Mouse (Mus musculus): ENCODE results near the gene March10. TPM values are rescaled to one million over a fixed set of nuclear protein-coding genes. Genes with fewer than 3 reads are reported as not detected.

The March10 gene
- total RNA-seq, 1 experiment, result 0.22 TPM

- no peaks in the 10 kb centered on the region for H3K4me1 ChIP-seq (ENCODE audit: control insufficient read depth in 2 of 2, insufficient read depth in 2 of 2, low read length in 2 of 2, poor library complexity in 1 of 2)
- H3K4me3 ChIP-seq (ENCODE audit: insufficient read depth in 1 of 2, low read depth in 1 of 2, low read length in 2 of 2, poor library complexity in 1 of 2, severe bottlenecking in 1 of 2), result no peak overlapping the region
- no peaks in the 10 kb centered on the region for H3K36me3 ChIP-seq (ENCODE audit: control insufficient read depth, insufficient read depth, low read length, poor library complexity, severe bottlenecking)
- no peak for DNase-seq (ENCODE audit: low read depth, low spot score)
- H3K27ac ChIP-seq (ENCODE audit: insufficient read depth, low read depth, low read length, poor library complexity, severe bottlenecking), result no peak overlapping the region
- no peaks in the 10 kb centered on the region for H3K9me3 ChIP-seq (ENCODE audit: control insufficient read depth, insufficient read depth, low read depth, low read length)
- H3K9ac ChIP-seq (ENCODE audit: insufficient read depth, low read depth, low read length, poor library complexity, severe bottlenecking), result no peak overlapping the region
- in situ Hi-C loops (cut with MboI; ENCODE audit: low sequenced_read_pairs in 2 of 2, unreplicated experiment in 2 of 2), result loop anchor here in 1 of 2 experiments (25.0 kb wide), 2 partner anchors 234 to 559 kb away; partner anchors contain the start of gene Tanc2
- no peak for TF ChIP-seq MAFK (IDR thresholded peaks at IDR 0.05; ENCODE audit: insufficient read depth, low read depth, low read length)
- TF ChIP-seq ZNF384 (IDR thresholded peaks at IDR 0.05; ENCODE audit: low read depth, low read length), result no peak
- TF ChIP-seq HCFC1 (IDR thresholded peaks at IDR 0.05; ENCODE audit: borderline replicate concordance, insufficient read depth, low read length), result no peak
- no peak for TF ChIP-seq ZC3H11A (IDR thresholded peaks at IDR 0.05; ENCODE audit: borderline replicate concordance, low read depth, low read length)
- no peak for TF ChIP-seq CHD2 (IDR thresholded peaks at IDR 0.05; ENCODE audit: low read depth, low read length)
Observed at GRCm38 (mm10) chr11:105352954-105353890, 103.3 kb downstream of the March10 start.

- Histone ChIP-seq H3K9ac (ENCODE audit: insufficient read depth, low read depth, low read length, poor library complexity, severe bottlenecking) (no peak overlapping the region), H3K9me3 (ENCODE audit: control insufficient read depth, insufficient read depth, low read depth, low read length) (no peaks in the 10 kb centered on the region), H3K27ac (ENCODE audit: insufficient read depth, low read depth, low read length, poor library complexity, severe bottlenecking) (no peak overlapping the region), H3K4me3 (ENCODE audit: insufficient read depth in 1 of 2, low read depth in 1 of 2, low read length in 2 of 2, poor library complexity in 1 of 2, severe bottlenecking in 1 of 2) (no peak overlapping the region), H3K4me1 (ENCODE audit: control insufficient read depth in 2 of 2, insufficient read depth in 2 of 2, low read length in 2 of 2, poor library complexity in 1 of 2) (no peaks in the 10 kb centered on the region), H3K36me3 (ENCODE audit: control insufficient read depth, insufficient read depth, low read length, poor library complexity, severe bottlenecking) (no peaks in the 10 kb centered on the region)
- no peak for DNase-seq (ENCODE audit: low read depth, low spot score)
- no peak for TF ChIP-seq ZNF384 (IDR thresholded peaks at IDR 0.05; ENCODE audit: low read depth, low read length)
- in situ Hi-C loops (cut with MboI; ENCODE audit: low sequenced_read_pairs in 2 of 2, unreplicated experiment in 2 of 2), result loop anchor here in 1 of 2 experiments (25.0 kb wide), 2 partner anchors 235 to 560 kb away; partner anchors contain the start of gene Tanc2
Observed at GRCm38 (mm10) chr11:105352152-105352551, 104.4 kb downstream of the March10 start.

GRCm38 (mm10) chr11:105350643-105351042 is 105.9 kb downstream of the March10 start:
- H3K4me1 ChIP-seq (ENCODE audit: control insufficient read depth in 2 of 2, insufficient read depth in 2 of 2, low read length in 2 of 2, poor library complexity in 1 of 2), result no peaks in the 10 kb centered on the region
- H3K27ac ChIP-seq (ENCODE audit: insufficient read depth, low read depth, low read length, poor library complexity, severe bottlenecking), result no peak overlapping the region
- DNase-seq (ENCODE audit: low read depth, low spot score), result no peak
- TF ChIP-seq MAFK (IDR thresholded peaks at IDR 0.05; ENCODE audit: insufficient read depth, low read depth, low read length), result no peak
- in situ Hi-C loops (cut with MboI; ENCODE audit: low sequenced_read_pairs in 2 of 2, unreplicated experiment in 2 of 2), result loop anchor here in 1 of 2 experiments (25.0 kb wide), 2 partner anchors 237 to 562 kb away; partner anchors contain the start of gene Tanc2
- H3K9ac ChIP-seq (ENCODE audit: insufficient read depth, low read depth, low read length, poor library complexity, severe bottlenecking), result no peak overlapping the region
- H3K4me3 ChIP-seq (ENCODE audit: insufficient read depth in 1 of 2, low read depth in 1 of 2, low read length in 2 of 2, poor library complexity in 1 of 2, severe bottlenecking in 1 of 2), result no peak overlapping the region
- H3K36me3 ChIP-seq (ENCODE audit: control insufficient read depth, insufficient read depth, low read length, poor library complexity, severe bottlenecking), result no peaks in the 10 kb centered on the region
- no peaks in the 10 kb centered on the region for H3K9me3 ChIP-seq (ENCODE audit: control insufficient read depth, insufficient read depth, low read depth, low read length)

- in situ Hi-C loops (cut with MboI; ENCODE audit: low sequenced_read_pairs in 2 of 2, unreplicated experiment in 2 of 2), result loop anchor here (5.0 to 25.0 kb wide), 3 partner anchors 237 to 562 kb away; partner anchors contain the start of gene Tanc2 (in 1 of the 2)
Observed at GRCm38 (mm10) chr11:105349780-105350324, 106.7 kb downstream of the March10 start.

More at GRCm38 (mm10) chr11:105349780-105350324, 106.7 kb downstream of the March10 start:
- H3K9me3 ChIP-seq (ENCODE audit: control insufficient read depth, insufficient read depth, low read depth, low read length), result no peaks in the 10 kb centered on the region
- no peak overlapping the region for H3K27ac ChIP-seq (ENCODE audit: insufficient read depth, low read depth, low read length, poor library complexity, severe bottlenecking)
- H3K36me3 ChIP-seq (ENCODE audit: control insufficient read depth, insufficient read depth, low read length, poor library complexity, severe bottlenecking), result no peaks in the 10 kb centered on the region
- H3K4me1 ChIP-seq (ENCODE audit: control insufficient read depth in 2 of 2, insufficient read depth in 2 of 2, low read length in 2 of 2, poor library complexity in 1 of 2), result no peaks in the 10 kb centered on the region
- no peak overlapping the region for H3K4me3 ChIP-seq (ENCODE audit: insufficient read depth in 1 of 2, low read depth in 1 of 2, low read length in 2 of 2, poor library complexity in 1 of 2, severe bottlenecking in 1 of 2)
- TF ChIP-seq MAFK (IDR thresholded peaks at IDR 0.05; ENCODE audit: insufficient read depth, low read depth, low read length), result no peak
- no peak for TF ChIP-seq ZC3H11A (IDR thresholded peaks at IDR 0.05; ENCODE audit: borderline replicate concordance, low read depth, low read length)
- TF ChIP-seq ZNF384 (IDR thresholded peaks at IDR 0.05; ENCODE audit: low read depth, low read length), result no peak
- no peak for TF ChIP-seq CHD2 (IDR thresholded peaks at IDR 0.05; ENCODE audit: low read depth, low read length)
- H3K9ac ChIP-seq (ENCODE audit: insufficient read depth, low read depth, low read length, poor library complexity, severe bottlenecking), result no peak overlapping the region
- no peak for DNase-seq (ENCODE audit: low read depth, low spot score)

Measured in ES-E14 (cell line).